Mouse (Mus musculus) testis, adult 2 months (tissue): ENCODE data around the gene Limk2. TPM values are rescaled to one million over a fixed set of nuclear protein-coding genes. Genes with fewer than 3 reads are reported as not detected.

Experiments used
- H3K27ac ChIP-seq: fragments of 200-500 bp; 2 replicates; pipeline ENCODE4 v1.5.1; 2012; ENCODE audit warnings: low read depth, low read length; ENCODE audit not compliant: control insufficient read depth, insufficient read depth
- H3K27me3 ChIP-seq: fragments of 200-500 bp; 2 replicates; pipeline ENCODE4 v1.6.1; 2012; ENCODE audit warnings: mild to moderate bottlenecking, low read length, moderate library complexity; ENCODE audit not compliant: control insufficient read depth, insufficient read depth
- H3K36me3 ChIP-seq: fragments of 200-500 bp; 2 replicates; pipeline ENCODE4 v1.6.1; 2012; ENCODE audit warnings: mild to moderate bottlenecking, low read length; ENCODE audit not compliant: control insufficient read depth, insufficient read depth
- H3K4me1 ChIP-seq: fragments of 200-500 bp; 2 replicates; pipeline ENCODE4 v1.6.1; 2012; ENCODE audit warnings: low read length; ENCODE audit not compliant: control insufficient read depth, insufficient read depth
- H3K4me3 ChIP-seq: fragments of 200-500 bp; 2 replicates; pipeline ENCODE4 v1.5.1; 2012; ENCODE audit warnings: low read depth, mild to moderate bottlenecking, low read length, moderate library complexity, mixed read lengths; ENCODE audit not compliant: control insufficient read depth
- CTCF ChIP-seq: fragments of 200-500 bp; IDR thresholded peaks from 2 replicates; pipeline ENCODE4 v1.5.1; 2012; ENCODE audit warnings: low read depth, mild to moderate bottlenecking, inconsistent platforms, low read length, moderate library complexity; ENCODE audit not compliant: control insufficient read depth, insufficient read depth, insufficient replicate concordance
- POLR2A ChIP-seq: fragments of 200-500 bp; IDR thresholded peaks from 2 replicates; pipeline ENCODE4 v1.6.1; 2012; ENCODE audit warnings: low read depth, mild to moderate bottlenecking, inconsistent platforms, low read length, moderate library complexity; ENCODE audit not compliant: control insufficient read depth
- polyA plus RNA-seq: library from polyadenylated mRNA; depleted of rRNA; stranded (reverse); fragments of >200 nt; gene quantifications from 2 replicates; pipeline ENCODE4 v1.2.3, GENCODE M21; 2012

The Limk2 gene
- polyA plus RNA-seq, 1 experiment: 48.6 TPM

DNA sequence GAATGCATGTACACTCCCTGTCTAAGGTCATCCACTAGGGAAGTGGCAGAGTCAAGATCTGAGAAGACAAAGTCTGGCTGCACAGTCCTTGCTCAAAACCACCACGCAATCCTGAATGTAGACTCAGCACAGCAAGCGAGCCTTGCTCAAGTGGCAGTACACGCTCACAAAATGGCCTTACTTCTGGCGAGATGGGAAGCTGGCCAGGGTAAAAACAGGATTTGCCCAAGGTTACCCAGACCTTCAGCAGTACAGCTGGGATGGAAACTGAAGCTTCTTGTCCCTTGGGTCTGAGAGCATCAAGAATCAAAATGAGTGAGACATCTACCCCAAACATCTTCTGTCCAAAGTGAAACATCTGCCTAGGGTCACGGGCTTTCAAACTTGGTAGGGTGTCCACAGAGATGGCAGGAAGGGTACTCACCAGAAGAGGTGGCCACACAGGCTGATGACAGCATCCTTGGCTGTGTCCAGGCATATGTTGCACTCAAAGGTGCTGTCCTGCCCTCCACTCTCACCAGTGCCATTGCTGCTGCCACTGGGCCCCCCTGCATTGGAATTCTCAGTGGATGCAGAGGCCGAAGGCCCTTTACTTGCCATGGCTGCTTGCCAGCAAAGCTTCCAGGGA lies 23.1 kb upstream of the Limk2 start:
- Histone ChIP-seq H3K36me3 (no peaks in the 10 kb centered on the region), H3K27me3 (no peaks in the 10 kb centered on the region), H3K27ac (peak overlapping the region; percentile 32), H3K4me1 (no peaks in the 10 kb centered on the region), H3K4me3 (no peak overlapping the region)
- TF ChIP-seq POLR2A (no peak), CTCF (no peak)

DNA sequence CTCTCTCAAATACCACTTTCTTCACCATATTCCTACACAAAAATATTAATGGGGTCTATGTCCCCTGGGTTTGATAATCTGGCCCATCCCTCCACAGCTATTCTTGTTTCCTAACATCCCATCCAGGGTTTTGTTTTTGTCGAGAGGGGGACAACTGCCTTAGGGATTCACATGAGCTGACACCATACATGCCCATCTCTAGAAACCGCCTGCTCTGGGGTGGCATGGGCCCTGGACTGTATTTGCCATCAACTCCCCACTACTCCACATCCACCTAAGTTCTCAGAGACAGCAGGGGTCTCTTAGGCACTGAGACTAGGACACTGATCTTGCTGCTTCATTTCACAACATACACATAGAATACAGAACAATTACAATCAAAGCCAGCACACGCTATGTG lies 22.5 kb upstream of the Limk2 start:
- TF ChIP-seq CTCF (no peak), POLR2A (no peak)

GRCm38 (mm10) chr11:3428632-3429031 lies 19.6 kb upstream of the Limk2 start:
- Histone ChIP-seq H3K27me3 (no peaks in the 10 kb centered on the region), H3K4me3 (no peak overlapping the region), H3K4me1 (no peaks in the 10 kb centered on the region), H3K36me3 (no peaks in the 10 kb centered on the region), H3K27ac (no peak overlapping the region)
- no peak for TF ChIP-seq CTCF

More for the DNA sequence above, 22.5 kb upstream of the Limk2 start:
- no peaks in the 10 kb centered on the region for H3K4me1 ChIP-seq
- H3K4me3 ChIP-seq: no peak overlapping the region
- no peak overlapping the region for H3K27ac ChIP-seq
- no peaks in the 10 kb centered on the region for H3K36me3 ChIP-seq
- H3K27me3 ChIP-seq: no peaks in the 10 kb centered on the region

- no peaks in the 10 kb centered on the region for H3K4me1 ChIP-seq
- no peaks in the 10 kb centered on the region for H3K27me3 ChIP-seq
- no peaks in the 10 kb centered on the region for H3K36me3 ChIP-seq
- TF ChIP-seq CTCF (no peak), POLR2A (no peak)
- H3K4me3 ChIP-seq: no peak overlapping the region
- H3K27ac ChIP-seq: no peak overlapping the region
Observed at GRCm38 (mm10) chr11:3427697-3428230, 18.8 kb upstream of the Limk2 start.

DNA sequence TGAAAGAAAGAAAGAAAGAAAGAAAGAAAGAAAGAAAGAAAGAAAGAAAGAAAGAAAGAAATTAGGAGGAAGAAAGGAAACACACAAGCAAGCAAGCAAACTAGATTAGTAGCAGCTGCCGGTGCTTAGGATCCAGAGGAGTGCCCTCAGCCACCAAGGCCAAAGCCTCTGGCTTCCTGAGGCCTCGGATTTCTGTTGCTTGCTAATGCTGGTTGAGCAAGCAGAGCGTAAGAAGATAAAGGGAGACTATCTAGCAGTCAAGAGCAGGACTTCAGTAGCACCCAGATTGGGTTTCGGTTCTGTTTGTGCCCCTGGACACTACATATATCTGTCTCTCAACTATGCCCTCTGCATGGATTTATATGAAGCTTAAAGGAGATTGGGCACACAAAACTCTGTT lies 13.3 kb upstream of the Limk2 start:
- Histone ChIP-seq H3K4me3 (no peak overlapping the region), H3K36me3 (no peaks in the 10 kb centered on the region; the same call in 1 of the 2 replicates), H3K27me3 (no peaks in the 10 kb centered on the region), H3K4me1 (no peaks in the 10 kb centered on the region), H3K27ac (no peak overlapping the region)
- no peak for TF ChIP-seq CTCF
- no peak for TF ChIP-seq POLR2A

DNA sequence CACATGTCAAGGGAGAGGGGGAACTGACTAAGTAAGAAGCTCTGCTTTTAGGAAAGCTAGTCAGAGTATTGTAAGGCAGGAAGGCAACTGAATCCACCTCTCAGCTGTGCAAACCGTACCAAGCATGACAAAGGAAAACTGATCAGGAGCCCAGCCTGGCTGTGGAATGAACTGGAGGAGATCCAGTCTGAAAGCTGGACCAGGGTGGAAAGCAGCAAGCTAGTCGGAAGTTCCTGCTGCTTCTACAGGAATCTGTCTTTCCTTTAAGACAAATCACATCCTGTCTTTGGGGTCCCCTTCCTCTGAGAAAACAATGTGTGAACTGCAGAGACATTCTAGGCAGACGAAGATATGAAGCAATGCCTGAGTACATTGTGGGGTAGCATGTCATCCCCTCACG lies 9.8 kb upstream of the Limk2 start:
- TF ChIP-seq POLR2A (no peak), CTCF (no peak)
- no peaks in the 10 kb centered on the region; the same call in 1 of the 2 replicates for H3K36me3 ChIP-seq
- H3K27ac ChIP-seq: no peak overlapping the region

DNA sequence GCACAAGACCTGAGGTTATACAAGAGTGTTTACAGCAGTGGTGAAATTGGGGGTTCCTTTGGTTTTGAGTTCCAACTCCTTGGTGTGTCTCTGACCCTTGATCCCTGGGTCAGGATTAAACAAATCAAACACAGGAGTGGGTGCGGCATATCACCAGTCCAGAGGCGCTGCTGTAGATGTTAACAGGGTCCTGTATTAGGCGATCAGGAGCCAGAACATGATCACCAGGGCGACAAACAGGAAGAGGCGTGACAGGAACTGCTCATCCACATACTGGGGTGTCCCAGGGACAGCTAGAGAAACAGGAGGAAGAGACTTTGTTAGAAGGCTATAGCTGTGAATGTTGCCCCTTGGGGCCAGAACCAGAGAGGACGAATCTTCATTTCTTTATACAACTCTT lies 8.8 kb upstream of the Limk2 start:
- no peaks in the 10 kb centered on the region for H3K27me3 ChIP-seq
- no peaks in the 10 kb centered on the region for H3K4me1 ChIP-seq
- no peak overlapping the region for H3K27ac ChIP-seq
- TF ChIP-seq CTCF (no peak), POLR2A (no peak)
- H3K4me3 ChIP-seq: no peak overlapping the region
- no peaks in the 10 kb centered on the region; the same call in 1 of the 2 replicates for H3K36me3 ChIP-seq

More for the DNA sequence above, 9.8 kb upstream of the Limk2 start:
- H3K4me3 ChIP-seq: no peak overlapping the region
- H3K4me1 ChIP-seq: no peaks in the 10 kb centered on the region
- H3K27me3 ChIP-seq: no peaks in the 10 kb centered on the region
